Comparison of ENCODE assay signal across 8 mouse cellular contexts in genomic region chr4:63307175-63308062, GRCm38 (mm10). TPM values are rescaled to one million over a fixed set of nuclear protein-coding genes. Genes with fewer than 3 reads are reported as not detected.
DNase-seq lines count a peak whose midpoint lies in the region; ATAC-seq and TF ChIP-seq lines count a peak whose summit lies in the region.

No protein-coding gene starts in this region.

- H3K9me3 ChIP-seq in heart, embryonic 14.5 days (ENCODE audit: control insufficient read depth, low read length) = no peaks in the 10 kb centered on the region
- H3K9me3 ChIP-seq in liver, embryonic 12.5 days (replicated peaks) = no peaks in the 10 kb centered on the region
- no peaks in the 10 kb centered on the region for H3K9me3 ChIP-seq in neural tube, embryonic 11.5 days (ENCODE audit: control insufficient read depth, low read length)
- H3K9me3 ChIP-seq in stomach, embryonic 14.5 days (ENCODE audit: control insufficient read depth, low read depth, low read length) = no peaks in the 10 kb centered on the region

- no peak overlapping the region for H3K27ac ChIP-seq in heart, embryonic 14.5 days (replicated peaks in 1 of 2; ENCODE audit: control insufficient read depth in 1 of 2, insufficient read depth in 1 of 2, low read depth in 2 of 2, low read length in 2 of 2)
- no peak overlapping the region for H3K27ac ChIP-seq in liver, embryonic 12.5 days
- no peak overlapping the region for H3K27ac ChIP-seq in neural tube, embryonic 11.5 days (ENCODE audit: low read depth, low read length)
- no peak overlapping the region for H3K27ac ChIP-seq in stomach, embryonic 14.5 days (ENCODE audit: low read length)

- WGBS in heart, embryonic 14.5 days = 27% methylated on average over 21 of the region's 21 CpGs
- 28% methylated on average over 21 of the region's 21 CpGs for WGBS in liver, embryonic 12.5 days (ENCODE audit: insufficient replicate concordance)
- 31% methylated on average over 21 of the region's 21 CpGs for WGBS in neural tube, embryonic 11.5 days
- WGBS in stomach, embryonic 14.5 days = 34% methylated on average over 21 of the region's 21 CpGs

- TF ChIP-seq CTCF in brain, embryonic 14.5 days (IDR thresholded peaks at IDR 0.05; ENCODE audit: borderline replicate concordance, extremely low read depth, insufficient read depth, insufficient read length) = peak; percentile 87

- no peak overlapping the region for H3K4me3 ChIP-seq in heart, embryonic 14.5 days (ENCODE audit: control insufficient read depth in 1 of 2, insufficient read depth in 1 of 2, low read depth in 1 of 2, low read length in 2 of 2)
- H3K4me3 ChIP-seq in liver, embryonic 12.5 days = no peak overlapping the region
- H3K4me3 ChIP-seq in neural tube, embryonic 11.5 days (ENCODE audit: low read depth, low read length) = no peak overlapping the region
- no peak overlapping the region for H3K4me3 ChIP-seq in stomach, embryonic 14.5 days (ENCODE audit: low read depth, low read length)

- no peak for TF ChIP-seq POLR2A in brain, embryonic 14.5 days (IDR thresholded peaks at IDR 0.05; ENCODE audit: borderline replicate concordance, extremely low read depth, insufficient read depth, insufficient read length, poor library complexity, severe bottlenecking)

- ATAC-seq in erythroblast, adult 5-6 weeks (replicated peaks; ENCODE audit: low FRiP score, poor library complexity, severe bottlenecking) = peak; percentile 63; the same call in 1 of the 2 replicates
- ATAC-seq in heart, embryonic 14.5 days (ENCODE audit: insufficient number of reproducible peaks, insufficient read depth, low FRiP score, low read depth) = 0 out of 2 replicates have a peak, but pooled peaks have one; percentile 28
- ATAC-seq in liver, embryonic 12.5 days = 0 out of 2 replicates have a peak, but pooled peaks have one; percentile 22
- peak; percentile 74 for ATAC-seq in neural tube, embryonic 11.5 days (ENCODE audit: insufficient read depth, low FRiP score, low TSS enrichment)
- peak; percentile 16; the same call in 1 of the 2 replicates for ATAC-seq in stomach, embryonic 14.5 days (ENCODE audit: insufficient number of reproducible peaks, insufficient read depth, low FRiP score, low read depth)

- H3K27me3 ChIP-seq in heart, embryonic 14.5 days (ENCODE audit: control insufficient read depth, insufficient read depth, low read length) = 0 out of 2 replicates have a peak, but pooled peaks cover 3% of the 10 kb centered on the region
- H3K27me3 ChIP-seq in liver, embryonic 12.5 days (replicated peaks) = no peaks in the 10 kb centered on the region
- H3K27me3 ChIP-seq in neural tube, embryonic 11.5 days (ENCODE audit: control insufficient read depth, insufficient read depth, low read length) = no peaks in the 10 kb centered on the region
- H3K27me3 ChIP-seq in stomach, embryonic 14.5 days (ENCODE audit: control insufficient read depth, insufficient read depth, low read length) = no peaks in the 10 kb centered on the region

- H3K4me2 ChIP-seq in heart, embryonic 14.5 days (ENCODE audit: low read length) = no peak overlapping the region
- no peak overlapping the region for H3K4me2 ChIP-seq in liver, embryonic 12.5 days
- no peak overlapping the region for H3K4me2 ChIP-seq in neural tube, embryonic 11.5 days (ENCODE audit: low read depth)
- H3K4me2 ChIP-seq in stomach, embryonic 14.5 days (replicated peaks; ENCODE audit: low read depth, low read length) = no peak overlapping the region

- peak; percentile 78 for DNase-seq in A20 (ENCODE audit: low read depth, low spot score)
- peak; percentile 93 for DNase-seq in brain, embryonic 14.5 days (ENCODE audit: low read depth)
- peak; percentile 93 for DNase-seq in kidney, postnatal 14 days
- DNase-seq in neural tube, embryonic 11.5 days (ENCODE audit: low spot score) = peak; percentile 87

- H3K9ac ChIP-seq in heart, embryonic 14.5 days (ENCODE audit: low read length) = no peak overlapping the region
- no peak overlapping the region for H3K9ac ChIP-seq in liver, embryonic 12.5 days
- no peak overlapping the region for H3K9ac ChIP-seq in neural tube, embryonic 11.5 days (ENCODE audit: low read length)
- H3K9ac ChIP-seq in stomach, embryonic 14.5 days (replicated peaks; ENCODE audit: low read depth, low read length) = no peak overlapping the region

- H3K36me3 ChIP-seq in heart, embryonic 14.5 days (ENCODE audit: control insufficient read depth, insufficient read depth, low read length) = 0 out of 2 replicates have a peak, but pooled peaks cover 2% of the 10 kb centered on the region
- peaks cover 6% of the 10 kb centered on the region; the same call in 1 of the 2 replicates for H3K36me3 ChIP-seq in liver, embryonic 12.5 days
- no peaks in the 10 kb centered on the region for H3K36me3 ChIP-seq in neural tube, embryonic 11.5 days (ENCODE audit: control insufficient read depth, insufficient read depth, low read length)
- H3K36me3 ChIP-seq in stomach, embryonic 14.5 days (ENCODE audit: control insufficient read depth, insufficient read depth, low read length) = peaks cover 39% of the 10 kb centered on the region

- peaks cover 8 to 18% of the 10 kb centered on the region in 2 experiments for H3K4me1 ChIP-seq in heart, embryonic 14.5 days (ENCODE audit: control insufficient read depth in 2 of 2, insufficient read depth in 2 of 2, low read length in 2 of 2)
- no peaks in the 10 kb centered on the region for H3K4me1 ChIP-seq in liver, embryonic 12.5 days
- no peaks in the 10 kb centered on the region for H3K4me1 ChIP-seq in neural tube, embryonic 11.5 days (ENCODE audit: control insufficient read depth, insufficient read depth, low read length)
- no peaks in the 10 kb centered on the region for H3K4me1 ChIP-seq in stomach, embryonic 14.5 days (ENCODE audit: control insufficient read depth, insufficient read depth, low read length)

RNA-seq across cellular contexts. Expression of gene Orm1, which starts 36.9 kb away (rescaled TPM):
- not detected in 2 replicates for polyA plus RNA-seq in brain, embryonic 14.5 days (2012; rRNA removed)
- 26.3 TPM in 1 of 2 replicates, not detected in the other for total RNA-seq in erythroblast, adult 5-6 weeks (2015; ENCODE audit: low replicate concordance)
- total RNA-seq in erythroblast, adult 5-6 weeks (2017; ENCODE audit: low replicate concordance) = 14.8 and 18.0 TPM in 2 replicates
- polyA plus RNA-seq in heart, embryonic 14.5 days (2014; fragmentation: Nextera tagmentation; extraction: Ambion mirVana) = not detected in 2 replicates
- not detected in 2 replicates for polyA plus RNA-seq in liver, embryonic 12.5 days (2016; fragmentation: Nextera tagmentation; extraction: Ambion mirVana)
- polyA plus RNA-seq in neural tube, embryonic 11.5 days (2014; fragmentation: Nextera tagmentation; extraction: Ambion mirVana) = not detected in 2 replicates
- polyA plus RNA-seq in stomach, embryonic 14.5 days (2014; fragmentation: Nextera tagmentation; extraction: Ambion mirVana) = not detected in 2 replicates

RNA-seq across cellular contexts. Expression of gene Orm3, which starts 48.5 kb away (rescaled TPM):
- not detected in 2 replicates for polyA plus RNA-seq in brain, embryonic 14.5 days (2012; rRNA removed)
- total RNA-seq in erythroblast, adult 5-6 weeks (2015; ENCODE audit: low replicate concordance) = not detected in 2 replicates
- not detected in 2 replicates for total RNA-seq in erythroblast, adult 5-6 weeks (2017; ENCODE audit: low replicate concordance)
- polyA plus RNA-seq in heart, embryonic 14.5 days (2014; fragmentation: Nextera tagmentation; extraction: Ambion mirVana) = not detected in 2 replicates
- not detected in 2 replicates for polyA plus RNA-seq in liver, embryonic 12.5 days (2016; fragmentation: Nextera tagmentation; extraction: Ambion mirVana)
- not detected in 2 replicates for polyA plus RNA-seq in neural tube, embryonic 11.5 days (2014; fragmentation: Nextera tagmentation; extraction: Ambion mirVana)
- polyA plus RNA-seq in stomach, embryonic 14.5 days (2014; fragmentation: Nextera tagmentation; extraction: Ambion mirVana) = not detected in 2 replicates

RNA-seq across cellular contexts. Expression of gene Orm2, which starts 54.8 kb away (rescaled TPM):
- polyA plus RNA-seq in brain, embryonic 14.5 days (2012; rRNA removed) = not detected in 2 replicates
- total RNA-seq in erythroblast, adult 5-6 weeks (2015; ENCODE audit: low replicate concordance) = not detected in 2 replicates
- not detected in 2 replicates for total RNA-seq in erythroblast, adult 5-6 weeks (2017; ENCODE audit: low replicate concordance)
- not detected in 2 replicates for polyA plus RNA-seq in heart, embryonic 14.5 days (2014; fragmentation: Nextera tagmentation; extraction: Ambion mirVana)
- polyA plus RNA-seq in liver, embryonic 12.5 days (2016; fragmentation: Nextera tagmentation; extraction: Ambion mirVana) = not detected in 2 replicates
- polyA plus RNA-seq in neural tube, embryonic 11.5 days (2014; fragmentation: Nextera tagmentation; extraction: Ambion mirVana) = not detected in 2 replicates
- polyA plus RNA-seq in stomach, embryonic 14.5 days (2014; fragmentation: Nextera tagmentation; extraction: Ambion mirVana) = not detected in 2 replicates

Comparison
In these comparisons a context has a peak if more than half of its experiments do, and no peak if none do; other contexts are left out.
1. ATAC-seq: peak in every context shown above with its lines; median percentile 74 in neural tube, embryonic 11.5 days; 63 in erythroblast, adult 5-6 weeks; 28 in heart, embryonic 14.5 days; 22 in liver, embryonic 12.5 days; 16 in stomach, embryonic 14.5 days.